Mouse (Mus musculus): ENCODE data around the gene Il11. TPM values are rescaled to one million over a fixed set of nuclear protein-coding genes. Genes with fewer than 3 reads are reported as not detected.

The Il11 gene
- polyA plus RNA-seq, 1 experiment = 0.56 TPM

- Histone ChIP-seq H3K27me3 (ENCODE audit: control insufficient read depth, insufficient read depth, insufficient read length) (no peaks in the 10 kb centered on the region), H3K4me3 (no peak overlapping the region), H3ac (ENCODE audit: control insufficient read depth, insufficient read length) (no peak overlapping the region), H3K79me2 (ENCODE audit: control insufficient read depth, insufficient read depth) (no peaks in the 10 kb centered on the region), H3K36me3 (ENCODE audit: control insufficient read depth, insufficient read depth) (no peaks in the 10 kb centered on the region), H3K4me2 (ENCODE audit: low read depth) (no peak overlapping the region)
- TF ChIP-seq CEBPB (IDR thresholded peaks at IDR 0.05; ENCODE audit: insufficient read depth, poor library complexity, severe bottlenecking) = no peak
- TF ChIP-seq TCF12 (IDR thresholded peaks at IDR 0.05; ENCODE audit: insufficient read depth, poor library complexity, severe bottlenecking) = no peak
These were observed 34.3 kb downstream of the Il11 start for GRCm38 (mm10) chr7:4748321-4748720.

GRCm38 (mm10) chr7:4747156-4747899 is 35.3 kb downstream of the Il11 start:
- no peaks in the 10 kb centered on the region for H3K79me2 ChIP-seq (ENCODE audit: control insufficient read depth, insufficient read depth)
- H3K4me3 ChIP-seq = no peak overlapping the region
- TF ChIP-seq REST (IDR thresholded peaks at IDR 0.05; ENCODE audit: insufficient read depth, insufficient read length) = no peak
- TF ChIP-seq MYOD1 (IDR thresholded peaks at IDR 0.05; ENCODE audit: control insufficient read depth in 1 of 3, insufficient read length in 2 of 3, low read depth in 2 of 3) = no peak
- TF ChIP-seq E2F4 (IDR thresholded peaks at IDR 0.05; ENCODE audit: insufficient read depth) = no peak
- no peak for TF ChIP-seq POLR2AphosphoS2 (IDR thresholded peaks at IDR 0.05; ENCODE audit: insufficient read length, low read depth)
- TF ChIP-seq MYOG (IDR thresholded peaks at IDR 0.05; ENCODE audit: control insufficient read depth in 1 of 3, insufficient read depth in 1 of 3, insufficient read length in 2 of 3, low read depth in 2 of 3) = no peak
- no peak for TF ChIP-seq POLR2A (IDR thresholded peaks at IDR 0.05; ENCODE audit: insufficient read length, low read depth)
- TF ChIP-seq TCF3 (IDR thresholded peaks at IDR 0.05; ENCODE audit: insufficient read length, low read depth) = no peak
- no peak for TF ChIP-seq USF1 (IDR thresholded peaks at IDR 0.05; ENCODE audit: low read depth)
- TF ChIP-seq MAX (IDR thresholded peaks at IDR 0.05; ENCODE audit: low read depth) = no peak
- TF ChIP-seq CEBPB (IDR thresholded peaks at IDR 0.05; ENCODE audit: insufficient read depth, poor library complexity, severe bottlenecking) = no peak
- no peak for TF ChIP-seq TCF12 (IDR thresholded peaks at IDR 0.05; ENCODE audit: insufficient read depth, poor library complexity, severe bottlenecking)
- no peak for TF ChIP-seq SRF (IDR thresholded peaks at IDR 0.05; ENCODE audit: control insufficient read depth, insufficient read length, low read depth)
- H3K4me2 ChIP-seq (ENCODE audit: low read depth) = no peak overlapping the region
- no peaks in the 10 kb centered on the region for H3K27me3 ChIP-seq (ENCODE audit: control insufficient read depth, insufficient read depth, insufficient read length)
- H3ac ChIP-seq (ENCODE audit: control insufficient read depth, insufficient read length) = no peak overlapping the region
- no peaks in the 10 kb centered on the region for H3K36me3 ChIP-seq (ENCODE audit: control insufficient read depth, insufficient read depth)

- no peak for TF ChIP-seq POLR2A (IDR thresholded peaks at IDR 0.05; ENCODE audit: insufficient read length, low read depth)
- no peak for TF ChIP-seq POLR2AphosphoS2 (IDR thresholded peaks at IDR 0.05; ENCODE audit: insufficient read length, low read depth)
- TF ChIP-seq TCF12 (IDR thresholded peaks at IDR 0.05; ENCODE audit: insufficient read depth, poor library complexity, severe bottlenecking) = no peak
- TF ChIP-seq REST (IDR thresholded peaks at IDR 0.05; ENCODE audit: insufficient read depth, insufficient read length) = no peak
- H3K27me3 ChIP-seq (ENCODE audit: control insufficient read depth, insufficient read depth, insufficient read length) = no peaks in the 10 kb centered on the region
- no peak overlapping the region for H3K4me2 ChIP-seq (ENCODE audit: low read depth)
- no peak overlapping the region for H3K4me3 ChIP-seq
- no peaks in the 10 kb centered on the region for H3K79me2 ChIP-seq (ENCODE audit: control insufficient read depth, insufficient read depth)
- H3K36me3 ChIP-seq (ENCODE audit: control insufficient read depth, insufficient read depth) = no peaks in the 10 kb centered on the region
- no peak overlapping the region for H3ac ChIP-seq (ENCODE audit: control insufficient read depth, insufficient read length)
These were observed 36.2 kb downstream of the Il11 start for GRCm38 (mm10) chr7:4746326-4746980.

GRCm38 (mm10) chr7:4744886-4745285 is 37.8 kb downstream of the Il11 start:
- TF ChIP-seq POLR2AphosphoS2 (IDR thresholded peaks at IDR 0.05; ENCODE audit: insufficient read length, low read depth) = no peak
- no peak for TF ChIP-seq POLR2A (IDR thresholded peaks at IDR 0.05; ENCODE audit: insufficient read length, low read depth)
- TF ChIP-seq TCF3 (IDR thresholded peaks at IDR 0.05; ENCODE audit: insufficient read length, low read depth) = no peak
- no peak for TF ChIP-seq E2F4 (IDR thresholded peaks at IDR 0.05; ENCODE audit: insufficient read depth)
- TF ChIP-seq MYOG (IDR thresholded peaks at IDR 0.05; ENCODE audit: control insufficient read depth in 1 of 3, insufficient read depth in 1 of 3, insufficient read length in 2 of 3, low read depth in 2 of 3) = no peak
- TF ChIP-seq USF1 (IDR thresholded peaks at IDR 0.05; ENCODE audit: low read depth) = no peak
- no peak for TF ChIP-seq MYOD1 (IDR thresholded peaks at IDR 0.05; ENCODE audit: control insufficient read depth in 1 of 3, insufficient read length in 2 of 3, low read depth in 2 of 3)
- peaks cover 5% of the 10 kb centered on the region for H3K79me2 ChIP-seq (ENCODE audit: control insufficient read depth, insufficient read depth)
- H3K4me2 ChIP-seq (ENCODE audit: low read depth) = no peak overlapping the region
- no peak overlapping the region for H3ac ChIP-seq (ENCODE audit: control insufficient read depth, insufficient read length)
- no peak overlapping the region for H3K4me3 ChIP-seq
- H3K27me3 ChIP-seq (ENCODE audit: control insufficient read depth, insufficient read depth, insufficient read length) = no peaks in the 10 kb centered on the region
- no peaks in the 10 kb centered on the region for H3K36me3 ChIP-seq (ENCODE audit: control insufficient read depth, insufficient read depth)

GRCm38 (mm10) chr7:4743354-4743753 is 39.3 kb downstream of the Il11 start:
- Histone ChIP-seq H3ac (ENCODE audit: control insufficient read depth, insufficient read length) (no peak overlapping the region), H3K36me3 (ENCODE audit: control insufficient read depth, insufficient read depth) (no peaks in the 10 kb centered on the region), H3K4me3 (no peak overlapping the region), H3K27me3 (ENCODE audit: control insufficient read depth, insufficient read depth, insufficient read length) (no peaks in the 10 kb centered on the region), H3K79me2 (ENCODE audit: control insufficient read depth, insufficient read depth) (peaks cover 5% of the 10 kb centered on the region), H3K4me2 (ENCODE audit: low read depth) (no peak overlapping the region)
- TF ChIP-seq TCF3 (IDR thresholded peaks at IDR 0.05; ENCODE audit: insufficient read length, low read depth) = no peak
- no peak for TF ChIP-seq E2F4 (IDR thresholded peaks at IDR 0.05; ENCODE audit: insufficient read depth)
- TF ChIP-seq CEBPB (IDR thresholded peaks at IDR 0.05; ENCODE audit: insufficient read depth, poor library complexity, severe bottlenecking) = no peak
- no peak for TF ChIP-seq POLR2AphosphoS2 (IDR thresholded peaks at IDR 0.05; ENCODE audit: insufficient read length, low read depth)
- TF ChIP-seq MAX (IDR thresholded peaks at IDR 0.05; ENCODE audit: low read depth) = no peak
- no peak for TF ChIP-seq MYOG (IDR thresholded peaks at IDR 0.05; ENCODE audit: control insufficient read depth in 1 of 3, insufficient read depth in 1 of 3, insufficient read length in 2 of 3, low read depth in 2 of 3)
- no peak for TF ChIP-seq POLR2A (IDR thresholded peaks at IDR 0.05; ENCODE audit: insufficient read length, low read depth)

All from myocyte (in vitro differentiated cells).